Mouse (Mus musculus): Measurements from ENCODE around the gene Prr12. TPM values are rescaled to one million over a fixed set of nuclear protein-coding genes. Genes with fewer than 3 reads are reported as not detected.

Prr12 gene
- polyA plus RNA-seq, 1 experiment from 2014 or later, result 18.5 TPM

GRCm38 (mm10) chr7:45000539-45001114, 52.1 kb downstream of the Prr12 start:
- DNase-seq (ENCODE audit: low spot score) (no peak), ATAC-seq (ENCODE audit: insufficient number of reproducible peaks, low FRiP score, low TSS enrichment, low read depth) (no peak)
- Histone ChIP-seq H3K4me3 (ENCODE audit: low read depth, low read length) (0 out of 2 replicates have a peak overlapping the region, but pooled peaks have one; percentile 8), H3K27me3 (ENCODE audit: control insufficient read depth, insufficient read depth, low read length) (no peaks in the 10 kb centered on the region), H3K36me3 (ENCODE audit: control insufficient read depth, insufficient read depth, low read length) (peaks cover 41% of the 10 kb centered on the region), H3K4me2 (ENCODE audit: low read depth, severe bottlenecking) (no peak overlapping the region), H3K4me1 (ENCODE audit: control insufficient read depth, insufficient read depth, low read length) (0 out of 2 replicates have a peak, but pooled peaks cover 10% of the 10 kb centered on the region), H3K9me3 (ENCODE audit: control insufficient read depth, low read length) (no peaks in the 10 kb centered on the region), H3K9ac (ENCODE audit: low read length) (no peak overlapping the region), H3K27ac (replicated peaks; ENCODE audit: low read depth, low read length) (no peak overlapping the region)
- 88% methylated on average over 21 of the region's 21 CpGs for WGBS

GRCm38 (mm10) chr7:44999753-45000152, 52.9 kb downstream of the Prr12 start:
- H3K9ac ChIP-seq (ENCODE audit: low read length), result no peak overlapping the region
- H3K4me3 ChIP-seq (ENCODE audit: low read depth, low read length), result no peak overlapping the region
- ATAC-seq (ENCODE audit: insufficient number of reproducible peaks, low FRiP score, low TSS enrichment, low read depth), result no peak

GRCm38 (mm10) chr7:44998501-44998955, 54.2 kb downstream of the Prr12 start, which contains the start of gene Bcl2l12:
Gene Bcl2l12, minus strand, starts transcription at chr7:44998712.
- WGBS, result 2% methylated on average over 18 of the region's 18 CpGs

More at GRCm38 (mm10) chr7:44999753-45000152, 52.9 kb downstream of the Prr12 start:
- WGBS, result 83% methylated on average over 11 of the region's 11 CpGs
- DNase-seq (ENCODE audit: low spot score), result no peak
- Histone ChIP-seq H3K4me2 (ENCODE audit: low read depth, severe bottlenecking) (no peak overlapping the region), H3K36me3 (ENCODE audit: control insufficient read depth, insufficient read depth, low read length) (peaks cover 42% of the 10 kb centered on the region), H3K27ac (replicated peaks; ENCODE audit: low read depth, low read length) (no peak overlapping the region), H3K9me3 (ENCODE audit: control insufficient read depth, low read length) (no peaks in the 10 kb centered on the region), H3K4me1 (ENCODE audit: control insufficient read depth, insufficient read depth, low read length) (0 out of 2 replicates have a peak, but pooled peaks cover 11% of the 10 kb centered on the region), H3K27me3 (ENCODE audit: control insufficient read depth, insufficient read depth, low read length) (no peaks in the 10 kb centered on the region)

GRCm38 (mm10) chr7:44997940-44998428, 54.7 kb downstream of the Prr12 start:
- no peak for ATAC-seq (ENCODE audit: insufficient number of reproducible peaks, low FRiP score, low TSS enrichment, low read depth)
- 4% methylated on average over 15 of the region's 15 CpGs for WGBS

More at GRCm38 (mm10) chr7:44998501-44998955, 54.2 kb downstream of the Prr12 start, which contains the start of gene Bcl2l12:
- ATAC-seq (ENCODE audit: insufficient number of reproducible peaks, low FRiP score, low TSS enrichment, low read depth), result no peak
- H3K27me3 ChIP-seq (ENCODE audit: control insufficient read depth, insufficient read depth, low read length), result no peaks in the 10 kb centered on the region
- DNase-seq (ENCODE audit: low spot score), result peak; percentile 62
- H3K4me1 ChIP-seq (ENCODE audit: control insufficient read depth, insufficient read depth, low read length), result 0 out of 2 replicates have a peak, but pooled peaks cover 11% of the 10 kb centered on the region
- H3K9me3 ChIP-seq (ENCODE audit: control insufficient read depth, low read length), result no peaks in the 10 kb centered on the region
- peak within 1 kb of the TSS; percentile 71 for H3K9ac ChIP-seq (ENCODE audit: low read length)
- peak within 1 kb of the TSS; percentile 70 for H3K27ac ChIP-seq (replicated peaks; ENCODE audit: low read depth, low read length)
- H3K36me3 ChIP-seq (ENCODE audit: control insufficient read depth, insufficient read depth, low read length), result peaks cover 39% of the 10 kb centered on the region
- peak within 1 kb of the TSS; percentile 66 for H3K4me3 ChIP-seq (ENCODE audit: low read depth, low read length)
- peak within 1 kb of the TSS; percentile 71 for H3K4me2 ChIP-seq (ENCODE audit: low read depth, severe bottlenecking)

GRCm38 (mm10) chr7:44997231-44997939, 55.3 kb downstream of the Prr12 start, which contains the start of gene Irf3:
Gene Irf3, plus strand, starts transcription at chr7:44997648.
- Histone ChIP-seq H3K27ac (replicated peaks; ENCODE audit: low read depth, low read length) (peak within 1 kb of the TSS; percentile 70), H3K9ac (ENCODE audit: low read length) (peak within 1 kb of the TSS; percentile 75), H3K4me1 (ENCODE audit: control insufficient read depth, insufficient read depth, low read length) (0 out of 2 replicates have a peak, but pooled peaks cover 11% of the 10 kb centered on the region), H3K27me3 (ENCODE audit: control insufficient read depth, insufficient read depth, low read length) (no peaks in the 10 kb centered on the region), H3K9me3 (ENCODE audit: control insufficient read depth, low read length) (no peaks in the 10 kb centered on the region), H3K4me3 (ENCODE audit: low read depth, low read length) (peak within 1 kb of the TSS; percentile 66), H3K4me2 (ENCODE audit: low read depth, severe bottlenecking) (peak within 1 kb of the TSS; percentile 71), H3K36me3 (ENCODE audit: control insufficient read depth, insufficient read depth, low read length) (peaks cover 37% of the 10 kb centered on the region)
- DNase-seq (ENCODE audit: low spot score) (peak; percentile 96), ATAC-seq (ENCODE audit: insufficient number of reproducible peaks, low FRiP score, low TSS enrichment, low read depth) (peak; percentile 88)
- WGBS, result under 1% methylated on average over 43 of the region's 43 CpGs

More at GRCm38 (mm10) chr7:44997940-44998428, 54.7 kb downstream of the Prr12 start:
- Histone ChIP-seq H3K4me3 (ENCODE audit: low read depth, low read length) (peak overlapping the region; percentile 66), H3K36me3 (ENCODE audit: control insufficient read depth, insufficient read depth, low read length) (peaks cover 37% of the 10 kb centered on the region), H3K27me3 (ENCODE audit: control insufficient read depth, insufficient read depth, low read length) (no peaks in the 10 kb centered on the region), H3K4me2 (ENCODE audit: low read depth, severe bottlenecking) (peak overlapping the region; percentile 71), H3K27ac (replicated peaks; ENCODE audit: low read depth, low read length) (peak overlapping the region; percentile 70), H3K9me3 (ENCODE audit: control insufficient read depth, low read length) (no peaks in the 10 kb centered on the region), H3K4me1 (ENCODE audit: control insufficient read depth, insufficient read depth, low read length) (0 out of 2 replicates have a peak, but pooled peaks cover 11% of the 10 kb centered on the region), H3K9ac (ENCODE audit: low read length) (peak overlapping the region; percentile 71)
- no peak for DNase-seq (ENCODE audit: low spot score)

- Histone ChIP-seq H3K9ac (ENCODE audit: low read length) (peak overlapping the region; percentile 75), H3K9me3 (ENCODE audit: control insufficient read depth, low read length) (no peaks in the 10 kb centered on the region), H3K4me3 (ENCODE audit: low read depth, low read length) (peak overlapping the region; percentile 66), H3K4me2 (ENCODE audit: low read depth, severe bottlenecking) (peak overlapping the region; percentile 71), H3K4me1 (ENCODE audit: control insufficient read depth, insufficient read depth, low read length) (0 out of 2 replicates have a peak, but pooled peaks cover 11% of the 10 kb centered on the region), H3K36me3 (ENCODE audit: control insufficient read depth, insufficient read depth, low read length) (peaks cover 30% of the 10 kb centered on the region; the same call in 1 of the 2 replicates), H3K27me3 (ENCODE audit: control insufficient read depth, insufficient read depth, low read length) (no peaks in the 10 kb centered on the region), H3K27ac (replicated peaks; ENCODE audit: low read depth, low read length) (peak overlapping the region; percentile 48; the same call in 1 of the 2 replicates)
- no peak for ATAC-seq (ENCODE audit: insufficient number of reproducible peaks, low FRiP score, low TSS enrichment, low read depth)
- DNase-seq (ENCODE audit: low spot score), result no peak
- WGBS, result 13% methylated on average over 10 of the region's 10 CpGs
Observed at GRCm38 (mm10) chr7:44996672-44997071, 56.0 kb downstream of the Prr12 start.

GRCm38 (mm10) chr7:44986879-44987718, 65.6 kb downstream of the Prr12 start:
- ATAC-seq (ENCODE audit: insufficient number of reproducible peaks, low FRiP score, low TSS enrichment, low read depth) (peak; percentile 36), DNase-seq (ENCODE audit: low spot score) (peak; percentile 86)
- H3K4me1 ChIP-seq (ENCODE audit: control insufficient read depth, insufficient read depth, low read length), result peaks cover 9% of the 10 kb centered on the region

More at GRCm38 (mm10) chr7:44986879-44987718, 65.6 kb downstream of the Prr12 start:
- H3K4me3 ChIP-seq (ENCODE audit: low read depth, low read length), result peak overlapping the region; percentile 70
- under 1% methylated on average over 29 of the region's 29 CpGs for WGBS
- H3K27me3 ChIP-seq (ENCODE audit: control insufficient read depth, insufficient read depth, low read length), result no peaks in the 10 kb centered on the region
- peak overlapping the region; percentile 73 for H3K4me2 ChIP-seq (ENCODE audit: low read depth, severe bottlenecking)
- no peaks in the 10 kb centered on the region for H3K9me3 ChIP-seq (ENCODE audit: control insufficient read depth, low read length)
- peaks cover 2% of the 10 kb centered on the region for H3K36me3 ChIP-seq (ENCODE audit: control insufficient read depth, insufficient read depth, low read length)
- H3K27ac ChIP-seq (replicated peaks; ENCODE audit: low read depth, low read length), result peak overlapping the region; percentile 91
- H3K9ac ChIP-seq (ENCODE audit: low read length), result peak overlapping the region; percentile 94
